Mouse (Mus musculus) stomach, embryonic 16.5 days (tissue): Measurements from ENCODE around the gene Ergic1. TPM values are rescaled to one million over a fixed set of nuclear protein-coding genes. Genes with fewer than 3 reads are reported as not detected.

ENCODE experiments used
- ATAC-seq: fragments of 200-750 bp; cut with Nextera tagmentation; 2 replicates; pipeline ENCODE4 v1.8.0; 2017; ENCODE audit warnings: moderate number of reproducible peaks, moderate TSS enrichment; ENCODE audit not compliant: insufficient read depth, low FRiP score
- H3K27ac ChIP-seq: fragments of 300-500 bp; sonication (generic); 2 replicates; pipeline ENCODE4 v1.5.1; 2014; ENCODE audit warnings: low read length
- H3K27me3 ChIP-seq: fragments of 300-500 bp; sonication (generic); 2 replicates; pipeline ENCODE4 v1.6.1; 2014; ENCODE audit warnings: low read length, control low read depth, mixed read lengths; ENCODE audit not compliant: control insufficient read depth, insufficient read depth
- H3K36me3 ChIP-seq: fragments of 300-500 bp; sonication (generic); 2 replicates; pipeline ENCODE4 v1.6.1; 2014; ENCODE audit warnings: low read length; ENCODE audit not compliant: control insufficient read depth, insufficient read depth
- H3K4me1 ChIP-seq: fragments of 300-500 bp; sonication (generic); 2 replicates; pipeline ENCODE4 v1.6.1; 2014; ENCODE audit warnings: low read length, control low read depth, mixed read lengths; ENCODE audit not compliant: control insufficient read depth, insufficient read depth
- H3K4me2 ChIP-seq: fragments of 300-500 bp; sonication (generic); 2 replicates; pipeline ENCODE4 v1.6.1; 2014; ENCODE audit warnings: low read depth, low read length, mixed read lengths
- H3K4me3 ChIP-seq: fragments of 300-500 bp; sonication (generic); replicated peaks from 2 replicates; pipeline ENCODE4 v1.5.1; 2014; ENCODE audit warnings: mild to moderate bottlenecking, low read length
- H3K9ac ChIP-seq: fragments of 300-500 bp; sonication (generic); 2 replicates; pipeline ENCODE4 v1.6.1; 2014; ENCODE audit warnings: low read length
- H3K9me3 ChIP-seq: fragments of 300-500 bp; sonication (generic); replicated peaks from 2 replicates; pipeline ENCODE4 v1.6.1; 2016; ENCODE audit warnings: low read length, control low read depth; ENCODE audit not compliant: control insufficient read depth
- WGBS: fragments of 180-500 bp; shearing (Covaris S2); extraction: QIAGEN DNeasy Blood & Tissue Kit; methylation state at CpG from one replicate; pipeline ENCODE4 v1.1.7; 2014; 5-methylcytosine and 5-hydroxymethylcytosine counted together
- microRNA-seq: library from miRNA; unstranded; fragments of <30 nt; microRNA quantifications from one replicate; pipeline ENCODE4, GENCODE M21; 2016
- polyA plus RNA-seq: library from polyadenylated mRNA; unstranded; fragments of >200 nt; fragmentation: Nextera tagmentation; extraction: Ambion mirVana; gene quantifications from 2 replicates; pipeline ENCODE4 v1.2.1, GENCODE M21; 2015

The Ergic1 gene
- polyA plus RNA-seq, 1 experiment from 2014 or later: 111 TPM

DNA sequence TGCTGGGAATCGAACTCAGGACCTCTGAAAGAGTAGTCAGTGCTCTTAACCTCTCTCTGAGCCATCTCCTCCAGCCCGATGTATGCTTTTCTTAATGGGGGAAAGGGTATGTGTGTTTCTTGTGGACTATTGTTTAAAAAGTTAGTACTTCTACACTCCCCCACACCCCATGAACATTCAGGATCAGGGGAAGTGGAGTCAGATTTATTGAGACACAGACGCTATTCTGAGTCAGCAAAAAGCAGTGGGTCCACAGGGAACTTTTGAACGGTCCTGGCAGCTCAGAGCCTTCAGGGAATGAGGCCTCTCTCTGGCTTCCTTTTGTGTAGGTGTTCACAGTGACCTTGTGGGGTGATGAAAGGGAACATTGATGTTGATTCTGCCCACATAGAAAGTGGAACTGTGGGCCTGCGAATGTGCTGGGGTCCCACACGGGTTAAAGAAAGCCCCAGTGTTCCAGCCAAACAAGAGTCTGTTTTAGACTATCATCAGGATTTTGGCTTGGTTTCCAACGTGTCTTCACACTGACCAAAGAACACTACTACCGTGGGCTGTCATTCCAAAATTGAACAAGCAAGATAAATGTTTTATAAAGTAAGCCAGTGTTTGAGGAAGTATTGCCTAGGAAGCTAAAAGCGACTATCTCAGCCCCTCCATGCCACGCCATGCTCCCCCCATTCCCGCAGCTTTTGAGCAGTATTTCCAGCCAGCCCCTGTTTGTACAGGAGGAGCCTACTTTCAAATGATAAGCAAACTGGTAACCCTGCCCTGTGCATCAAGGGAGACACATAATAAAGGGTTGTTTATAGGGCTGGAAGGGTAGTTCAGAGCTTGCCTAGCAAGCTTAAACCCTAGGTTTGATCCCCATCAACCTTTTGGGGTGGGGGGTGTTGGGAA lies 144.4 kb downstream of the Ergic1 start:
- H3K9ac ChIP-seq: no peak overlapping the region
- H3K4me1 ChIP-seq: peaks cover 3% of the 10 kb centered on the region; the same call in 1 of the 2 replicates
- no peak for ATAC-seq
- no peak overlapping the region for H3K4me2 ChIP-seq
- WGBS: 53% methylated on average over 11 of the region's 11 CpGs
- H3K9me3 ChIP-seq: no peaks in the 10 kb centered on the region
- H3K27ac ChIP-seq: no peak overlapping the region
- no peaks in the 10 kb centered on the region for H3K27me3 ChIP-seq
- no peak overlapping the region for H3K4me3 ChIP-seq
- H3K36me3 ChIP-seq: 0 out of 2 replicates have a peak, but pooled peaks cover 4% of the 10 kb centered on the region

Small RNAs within 50 kb of the gene (microRNA-seq; reads per million reads assigned to microRNA genes)
- gene Gm22420: not detected

Other genes with a start within 250 kb of the Ergic1 start
- gene Neurl1b, start 146.7 kb upstream of the Ergic1 start, polyA plus RNA-seq: 2.3 and 2.9 TPM in 2 replicates
- 18.3 and 20.4 TPM in 2 replicates for gene Dusp1, start 639 bp downstream of the Ergic1 start, polyA plus RNA-seq
- gene Atp6v0e, start 101.7 kb downstream of the Ergic1 start, polyA plus RNA-seq: 231 and 249 TPM in 2 replicates
- gene Crebrf, start 154.2 kb downstream of the Ergic1 start, polyA plus RNA-seq: 6.7 and 7.6 TPM in 2 replicates
- gene Bnip1, start 219.6 kb downstream of the Ergic1 start, polyA plus RNA-seq: 44.9 and 51.9 TPM in 2 replicates